Mouse (Mus musculus) liver, embryonic 16.5 days (tissue): ENCODE data around the gene Ifi205. TPM values are rescaled to one million over a fixed set of nuclear protein-coding genes. Genes with fewer than 3 reads are reported as not detected.
"Not testable (repeated sequence)": the region's sequence is repeated elsewhere in the genome, so short reads cannot be mapped to it uniquely, and the experiment has no call there.

Experiments
- ATAC-seq: fragments of 200-750 bp; cut with Nextera tagmentation; 2 replicates; pipeline ENCODE4 v1.8.0; 2017; ENCODE audit warnings: low read depth, mild to moderate bottlenecking, moderate number of reproducible peaks, moderate library complexity
- H3K27ac ChIP-seq: fragments of 300-500 bp; sonication (generic); 2 replicates; pipeline ENCODE4 v1.5.1; 2014; ENCODE audit warnings: mild to moderate bottlenecking, low read length
- H3K27me3 ChIP-seq: fragments of 300-500 bp; sonication (generic); 2 replicates; pipeline ENCODE4 v1.6.1; 2014; ENCODE audit warnings: low read depth, low read length, mixed read lengths; ENCODE audit not compliant: control insufficient read depth, insufficient read depth
- H3K36me3 ChIP-seq: fragments of 300-500 bp; sonication (generic); 2 replicates; pipeline ENCODE4 v1.6.1; 2014; ENCODE audit warnings: mild to moderate bottlenecking; ENCODE audit not compliant: control insufficient read depth, insufficient read depth
- H3K4me1 ChIP-seq: fragments of 300-500 bp; sonication (generic); 2 replicates; pipeline ENCODE4 v1.6.1; 2014; ENCODE audit warnings: low read depth, low read length, mixed read lengths; ENCODE audit not compliant: control insufficient read depth
- H3K4me2 ChIP-seq: fragments of 300-500 bp; sonication (generic); 2 replicates; pipeline ENCODE4 v1.6.1; 2014; ENCODE audit warnings: low read depth, low read length, mixed read lengths
- H3K4me3 ChIP-seq: fragments of 300-500 bp; sonication (generic); 2 replicates; pipeline ENCODE4 v1.5.1; 2014; ENCODE audit warnings: low read depth, mild to moderate bottlenecking, low read length
- H3K9ac ChIP-seq: fragments of 300-500 bp; sonication (generic); 2 replicates; pipeline ENCODE4 v1.6.1; 2014; ENCODE audit warnings: low read depth, low read length
- H3K9me3 ChIP-seq: fragments of 300-500 bp; sonication (generic); replicated peaks from 2 replicates; pipeline ENCODE4 v1.6.1; 2016; ENCODE audit warnings: low read length; ENCODE audit not compliant: control insufficient read depth
- WGBS: fragments of 180-500 bp; shearing (Covaris S2); extraction: QIAGEN DNeasy Blood & Tissue Kit; methylation state at CpG from one replicate; pipeline ENCODE4 v1.1.7; 2014; ENCODE audit not compliant: insufficient replicate concordance; 5-methylcytosine and 5-hydroxymethylcytosine counted together
- polyA plus RNA-seq: library from polyadenylated mRNA; unstranded; fragments of >200 nt; fragmentation: Nextera tagmentation; extraction: Ambion mirVana; gene quantifications from 2 replicates; pipeline ENCODE4 v1.2.1, GENCODE M21; 2015

Ifi205 gene
- polyA plus RNA-seq: 0.60 and 1.1 TPM in 2 replicates

- no peaks in the 10 kb centered on the region for H3K27me3 ChIP-seq
- H3K4me2 ChIP-seq: no peak within 1 kb of the TSS
- no peaks in the 10 kb centered on the region for H3K9me3 ChIP-seq
- no peak for ATAC-seq
- H3K27ac ChIP-seq: no peak within 1 kb of the TSS
- H3K4me1 ChIP-seq: no peaks in the 10 kb centered on the region
- no peaks in the 10 kb centered on the region for H3K36me3 ChIP-seq
- no peak within 1 kb of the TSS for H3K9ac ChIP-seq
- WGBS: 29% methylated on average over 1 of the region's 1 CpGs
- H3K4me3 ChIP-seq: no peak within 1 kb of the TSS
Observed at GRCm38 (mm10) chr1:174031698-174032097, at the start of gene Ifi205. Gene Ifi205 (minus strand): TSS chr1:174031810.

DNA sequence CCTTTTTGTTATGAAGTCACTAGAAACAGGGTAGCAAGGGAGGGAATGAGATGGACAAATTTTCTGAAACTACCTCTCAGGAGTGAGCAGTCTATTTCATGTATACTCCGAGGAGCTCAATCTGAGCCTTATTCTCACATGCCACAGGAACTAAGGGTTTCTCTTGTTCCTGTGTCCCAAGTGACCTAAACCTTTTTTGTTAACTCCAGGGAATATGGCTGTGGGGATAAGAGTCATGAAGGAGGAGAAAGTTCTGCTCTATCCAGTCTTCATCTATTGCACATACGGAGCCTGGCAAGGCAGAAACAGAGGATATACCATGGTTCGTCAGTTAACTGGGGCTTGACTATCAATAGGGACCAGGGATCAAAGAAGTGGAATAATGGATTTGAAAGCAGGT is 34.7 kb upstream of the Ifi205 start, which contains the start of gene Olfr430:
Gene Olfr430 (plus strand): TSS at position 301 of the 400 bp plus-strand sequence.
- no peaks in the 10 kb centered on the region for H3K4me1 ChIP-seq
- H3K9ac ChIP-seq: no peak within 1 kb of the TSS
- H3K36me3 ChIP-seq: no peaks in the 10 kb centered on the region
- H3K4me2 ChIP-seq: no peak within 1 kb of the TSS
- 66% methylated on average over 3 of the region's 3 CpGs for WGBS
- H3K4me3 ChIP-seq: no peak within 1 kb of the TSS
- ATAC-seq: no peak
- no peaks in the 10 kb centered on the region for H3K27me3 ChIP-seq
- H3K9me3 ChIP-seq: no peaks in the 10 kb centered on the region
- no peak within 1 kb of the TSS for H3K27ac ChIP-seq

GRCm38 (mm10) chr1:174055248-174055647 is 23.6 kb upstream of the Ifi205 start:
- 56% methylated on average over 2 of the region's 2 CpGs for WGBS
- H3K4me1 ChIP-seq: no peaks in the 10 kb centered on the region
- H3K27ac ChIP-seq: no peak overlapping the region
- H3K9ac ChIP-seq: no peak overlapping the region
- no peaks in the 10 kb centered on the region for H3K27me3 ChIP-seq
- H3K9me3 ChIP-seq: no peaks in the 10 kb centered on the region
- H3K4me2 ChIP-seq: no peak overlapping the region
- no peak overlapping the region for H3K4me3 ChIP-seq
- no peaks in the 10 kb centered on the region for H3K36me3 ChIP-seq
- ATAC-seq: no peak

GRCm38 (mm10) chr1:174052981-174053380 is 21.4 kb upstream of the Ifi205 start:
- H3K27ac ChIP-seq: no peak overlapping the region
- no peaks in the 10 kb centered on the region for H3K9me3 ChIP-seq
- no peaks in the 10 kb centered on the region for H3K27me3 ChIP-seq
- no peak overlapping the region for H3K4me3 ChIP-seq
- H3K4me2 ChIP-seq: no peak overlapping the region
- no peak overlapping the region for H3K9ac ChIP-seq
- no peak for ATAC-seq
- no peaks in the 10 kb centered on the region for H3K36me3 ChIP-seq
- 60% methylated on average over 3 of the region's 3 CpGs for WGBS
- no peaks in the 10 kb centered on the region for H3K4me1 ChIP-seq

DNA sequence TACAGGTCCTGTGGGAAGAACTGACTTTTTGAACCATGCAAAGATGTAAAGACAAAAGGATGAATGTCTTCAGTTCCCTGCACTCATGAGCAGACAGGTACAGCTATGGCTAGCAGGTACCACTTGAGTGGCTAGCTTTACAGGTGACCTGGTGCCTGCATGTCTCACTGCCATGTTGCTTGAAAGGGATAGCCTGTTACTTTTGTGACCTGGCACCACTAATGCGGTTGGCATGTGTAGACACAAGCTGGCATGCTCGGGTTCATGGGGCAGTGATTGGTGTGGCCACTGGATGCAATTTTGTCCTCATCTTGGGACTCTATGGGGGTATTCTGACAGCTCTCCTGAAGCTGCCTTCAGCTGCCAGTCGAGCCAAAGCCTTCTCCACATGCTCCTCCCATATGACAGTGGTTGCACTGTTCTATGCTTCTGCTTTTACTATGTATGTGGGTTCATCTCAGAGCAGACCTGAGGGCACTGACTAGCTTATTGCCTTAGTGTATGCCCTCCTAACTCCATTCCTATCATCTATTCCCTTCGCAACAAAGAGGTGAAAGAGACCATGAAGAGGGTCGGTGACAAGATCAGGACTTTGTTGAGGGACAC is 20.4 kb upstream of the Ifi205 start:
- no peak overlapping the region for H3K9ac ChIP-seq
- 58% methylated on average over 5 of the region's 5 CpGs for WGBS
- peak; percentile 37; the same call in 1 of the 2 replicates for ATAC-seq
- H3K27me3 ChIP-seq: no peaks in the 10 kb centered on the region
- H3K4me1 ChIP-seq: no peaks in the 10 kb centered on the region
- no peak overlapping the region for H3K27ac ChIP-seq
- H3K36me3 ChIP-seq: no peaks in the 10 kb centered on the region
- H3K4me2 ChIP-seq: no peak overlapping the region
- no peak overlapping the region for H3K4me3 ChIP-seq
- no peaks in the 10 kb centered on the region for H3K9me3 ChIP-seq

GRCm38 (mm10) chr1:174051515-174051914 is 19.9 kb upstream of the Ifi205 start:
- Histone ChIP-seq H3K9ac (no peak overlapping the region), H3K9me3 (no peaks in the 10 kb centered on the region), H3K4me3 (no peak overlapping the region), H3K36me3 (no peaks in the 10 kb centered on the region), H3K27me3 (no peaks in the 10 kb centered on the region), H3K27ac (no peak overlapping the region), H3K4me1 (no peaks in the 10 kb centered on the region), H3K4me2 (no peak overlapping the region)
- no peak for ATAC-seq
- 60% methylated on average over 4 of the region's 4 CpGs for WGBS

DNA sequence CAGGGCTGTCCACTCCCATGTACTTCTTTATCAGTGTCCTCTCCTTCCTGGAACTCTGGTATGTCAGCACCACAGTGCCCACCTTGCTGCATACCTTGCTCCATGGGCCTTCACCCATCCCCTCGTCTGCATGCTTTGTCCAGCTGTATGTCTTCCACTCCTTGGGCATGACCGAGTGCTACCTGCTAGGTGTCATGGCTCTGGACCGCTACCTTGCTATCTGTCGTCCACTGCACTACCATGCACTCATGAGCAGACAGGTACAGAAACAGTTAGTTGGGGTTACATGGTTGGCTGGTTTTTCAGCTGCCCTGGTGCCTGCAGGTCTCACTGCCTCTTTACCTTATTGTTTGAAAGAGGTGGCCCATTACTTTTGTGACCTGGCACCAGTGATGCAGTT is 18.9 kb upstream of the Ifi205 start:
- WGBS: 63% methylated on average over 4 of the region's 4 CpGs
- Histone ChIP-seq H3K27me3 (no peaks in the 10 kb centered on the region), H3K4me3 (no peak overlapping the region), H3K4me1 (no peaks in the 10 kb centered on the region), H3K36me3 (no peaks in the 10 kb centered on the region), H3K9ac (no peak overlapping the region), H3K27ac (no peak overlapping the region), H3K9me3 (no peaks in the 10 kb centered on the region), H3K4me2 (no peak overlapping the region)
- no peak for ATAC-seq

- 15% methylated on average over 4 of the region's 4 CpGs for WGBS
- not testable (repeated sequence) for H3K27me3 ChIP-seq, H3K4me2 ChIP-seq, H3K27ac ChIP-seq, H3K9me3 ChIP-seq, ATAC-seq, H3K36me3 ChIP-seq, H3K9ac ChIP-seq, H3K4me3 ChIP-seq, H3K4me1 ChIP-seq
Observed at GRCm38 (mm10) chr1:174049357-174049756, 17.7 kb upstream of the Ifi205 start.

DNA sequence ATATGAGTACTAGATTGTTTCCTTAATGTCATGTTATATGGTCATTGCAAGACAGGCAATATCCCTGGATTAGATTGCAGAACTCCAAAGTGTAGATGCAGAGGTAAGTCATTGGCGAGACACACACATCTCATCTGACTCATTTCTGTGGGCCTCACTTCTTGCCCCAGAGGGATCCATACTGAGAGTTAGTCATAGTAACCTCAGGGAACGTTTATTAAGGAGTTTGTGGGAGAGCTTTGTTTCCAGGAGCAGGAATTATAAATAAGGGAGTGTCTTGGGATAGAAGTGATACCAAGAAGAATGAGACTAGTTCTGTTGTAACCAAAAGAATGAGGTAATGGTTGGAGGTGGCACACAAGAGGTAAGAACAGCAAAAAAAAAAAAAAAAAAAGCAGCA is 17.3 kb upstream of the Ifi205 start, which contains the start of gene Olfr432:
Gene Olfr432 (plus strand): TSS at position 313 of the 400 bp plus-strand sequence.
- 28% methylated on average over 2 of the region's 2 CpGs for WGBS
- Histone ChIP-seq H3K9me3 (no peaks in the 10 kb centered on the region), H3K9ac (no peak within 1 kb of the TSS)

More for the DNA sequence above, 17.3 kb upstream of the Ifi205 start, which contains the start of gene Olfr432:
- Histone ChIP-seq H3K27ac (no peak within 1 kb of the TSS), H3K4me2 (no peak within 1 kb of the TSS), H3K4me1 (no peaks in the 10 kb centered on the region), H3K27me3 (no peaks in the 10 kb centered on the region), H3K4me3 (no peak within 1 kb of the TSS), H3K36me3 (no peaks in the 10 kb centered on the region)
- ATAC-seq: no peak
